In genomic region chr3:119995781-119996180, GRCm38 (mm10) we compare ENCODE assay signal across 8 mouse cellular contexts.
DNase-seq lines count a peak whose midpoint lies in the region; ATAC-seq and TF ChIP-seq lines count a peak whose summit lies in the region.

No protein-coding gene starts in this region.

- WGBS in cerebellum, adult 2 months: 26% methylated on average over 4 of the region's 4 CpGs
- WGBS in neural tube, embryonic 11.5 days: 39% methylated on average over 4 of the region's 4 CpGs
- 42% methylated on average over 4 of the region's 4 CpGs for WGBS in heart, embryonic 13.5 days
- 53% methylated on average over 4 of the region's 4 CpGs for WGBS in hindbrain, embryonic 12.5 days

- H3K4me3 ChIP-seq in cerebellum, adult 2 months (replicated peaks; ENCODE audit: insufficient read depth, low read depth, low read length): no peak overlapping the region
- H3K4me3 ChIP-seq in neural tube, embryonic 11.5 days (ENCODE audit: low read depth, low read length): no peak overlapping the region
- no peak overlapping the region for H3K4me3 ChIP-seq in heart, embryonic 13.5 days
- no peak overlapping the region for H3K4me3 ChIP-seq in hindbrain, embryonic 12.5 days

- no peaks in the 10 kb centered on the region for H3K36me3 ChIP-seq in neural tube, embryonic 11.5 days (ENCODE audit: control insufficient read depth, insufficient read depth, low read length)
- H3K36me3 ChIP-seq in heart, embryonic 13.5 days: no peaks in the 10 kb centered on the region
- no peaks in the 10 kb centered on the region for H3K36me3 ChIP-seq in hindbrain, embryonic 12.5 days

- H3K4me1 ChIP-seq in cerebellum, adult 2 months (ENCODE audit: control insufficient read depth, insufficient read depth, low read length): no peaks in the 10 kb centered on the region
- H3K4me1 ChIP-seq in neural tube, embryonic 11.5 days (ENCODE audit: control insufficient read depth, insufficient read depth, low read length): no peaks in the 10 kb centered on the region
- H3K4me1 ChIP-seq in heart, embryonic 13.5 days: peaks cover 12% of the 10 kb centered on the region
- no peaks in the 10 kb centered on the region for H3K4me1 ChIP-seq in hindbrain, embryonic 12.5 days

- peak; percentile 20; the same call in 1 of the 2 replicates for ATAC-seq in neural tube, embryonic 11.5 days (ENCODE audit: insufficient read depth, low FRiP score, low TSS enrichment)
- ATAC-seq in heart, embryonic 13.5 days (ENCODE audit: extremely low read depth, insufficient number of reproducible peaks, low FRiP score, low TSS enrichment): no peak; the same call in 1 of the 2 replicates
- ATAC-seq in hindbrain, embryonic 12.5 days (ENCODE audit: low FRiP score): no peak

- H3K4me2 ChIP-seq in neural tube, embryonic 11.5 days (ENCODE audit: low read depth): no peak overlapping the region
- H3K4me2 ChIP-seq in heart, embryonic 13.5 days: peak overlapping the region; percentile 22
- H3K4me2 ChIP-seq in hindbrain, embryonic 12.5 days (replicated peaks): no peak overlapping the region

- H3K27ac ChIP-seq in cerebellum, adult 2 months (ENCODE audit: insufficient read depth, low read length): no peak overlapping the region
- no peak overlapping the region for H3K27ac ChIP-seq in neural tube, embryonic 11.5 days (ENCODE audit: low read depth, low read length)
- peak overlapping the region; percentile 81 for H3K27ac ChIP-seq in heart, embryonic 13.5 days (replicated peaks)
- H3K27ac ChIP-seq in hindbrain, embryonic 12.5 days: no peak overlapping the region

- TF ChIP-seq POLR2A in cerebellum, adult 2 months (IDR thresholded peaks at IDR 0.05; ENCODE audit: borderline replicate concordance, insufficient read depth, low read length): no peak

- no peak overlapping the region for H3K9ac ChIP-seq in neural tube, embryonic 11.5 days (ENCODE audit: low read length)
- no peak overlapping the region for H3K9ac ChIP-seq in heart, embryonic 13.5 days
- no peak overlapping the region for H3K9ac ChIP-seq in hindbrain, embryonic 12.5 days

- no peaks in the 10 kb centered on the region for H3K27me3 ChIP-seq in cerebellum, adult 2 months (ENCODE audit: control insufficient read depth, insufficient read depth, low read length)
- H3K27me3 ChIP-seq in neural tube, embryonic 11.5 days (ENCODE audit: control insufficient read depth, insufficient read depth, low read length): no peaks in the 10 kb centered on the region
- H3K27me3 ChIP-seq in heart, embryonic 13.5 days (replicated peaks): no peaks in the 10 kb centered on the region
- no peaks in the 10 kb centered on the region for H3K27me3 ChIP-seq in hindbrain, embryonic 12.5 days

- H3K9me3 ChIP-seq in neural tube, embryonic 11.5 days (ENCODE audit: control insufficient read depth, low read length): no peaks in the 10 kb centered on the region
- no peaks in the 10 kb centered on the region for H3K9me3 ChIP-seq in heart, embryonic 13.5 days
- no peaks in the 10 kb centered on the region for H3K9me3 ChIP-seq in hindbrain, embryonic 12.5 days (replicated peaks)

- peak; percentile 15 to 37 for DNase-seq in cerebellum, adult 2 months
- no peak for DNase-seq in cerebellum, adult 8-10 months
- no peak for DNase-seq in neural tube, embryonic 11.5 days (ENCODE audit: low spot score)
- no peak for DNase-seq in neural tube, embryonic 10.5 days (ENCODE audit: extremely low spot score, low spot score)
- DNase-seq in left cerebral cortex, postnatal 36 days (ENCODE audit: low spot score in 2 of 2): peak; percentile 13 to 41
- peak; percentile 6 for DNase-seq in skeletal muscle tissue, adult 2 months (ENCODE audit: low read depth, low spot score)

- intact Hi-C loops in left cerebral cortex, postnatal 36 days (cut with DNase I): no loop called here

- no peak for TF ChIP-seq CTCF in cerebellum, adult 2 months (IDR thresholded peaks at IDR 0.05; ENCODE audit: borderline replicate concordance, insufficient read depth, low read depth, low read length)

Comparison
In these comparisons a context has a peak if more than half of its experiments do, and no peak if none do; other contexts are left out.
1. DNase-seq: peak in cerebellum, adult 2 months (2 of 2), left cerebral cortex, postnatal 36 days (2 of 2) and skeletal muscle tissue, adult 2 months (single experiment); none in cerebellum, adult 8-10 months (single experiment), neural tube, embryonic 11.5 days (single experiment) and neural tube, embryonic 10.5 days (single experiment).